Mouse (Mus musculus) midbrain, postnatal 0 days (tissue): ENCODE measurements around the gene Cerk. TPM values are rescaled to one million over a fixed set of nuclear protein-coding genes. Genes with fewer than 3 reads are reported as not detected.

Experiments used
- ATAC-seq: fragments of 200-750 bp; cut with Nextera tagmentation; 2 replicates; pipeline ENCODE4 v1.8.0; 2017; ENCODE audit warnings: moderate number of reproducible peaks, mild to moderate bottlenecking, moderate TSS enrichment, moderate library complexity; ENCODE audit not compliant: low FRiP score
- DNase-seq: peaks from one replicate; pipeline ENCODE4 v3.0.0-alpha.2; 2015; ENCODE audit warnings: low spot score
- H3K27ac ChIP-seq: fragments of 300-500 bp; sonication (generic); 2 replicates; pipeline ENCODE4 v1.5.1; 2014; ENCODE audit warnings: low read depth, mild to moderate bottlenecking, low read length, mixed read lengths
- H3K27me3 ChIP-seq: fragments of 300-500 bp; sonication (generic); 2 replicates; pipeline ENCODE4 v1.6.1; 2014; ENCODE audit warnings: low read length, control low read depth, mixed read lengths; ENCODE audit not compliant: insufficient read depth
- H3K36me3 ChIP-seq: fragments of 300-500 bp; sonication (generic); 2 replicates; pipeline ENCODE4 v1.6.1; 2014; ENCODE audit warnings: low read length, control low read depth, mixed read lengths; ENCODE audit not compliant: insufficient read depth
- H3K4me1 ChIP-seq: fragments of 300-500 bp; sonication (generic); 2 replicates; pipeline ENCODE4 v1.6.1; 2014; ENCODE audit warnings: mild to moderate bottlenecking, control low read depth, antibody characterized with exemption, low read length, mixed read lengths; ENCODE audit not compliant: insufficient read depth
- H3K4me2 ChIP-seq: fragments of 300-500 bp; sonication (generic); 2 replicates; pipeline ENCODE4 v1.6.1; 2014; ENCODE audit warnings: low read depth, mild to moderate bottlenecking, low read length, mixed read lengths; ENCODE audit not compliant: poor library complexity, severe bottlenecking
- H3K4me3 ChIP-seq: fragments of 300-500 bp; sonication (generic); 2 replicates; pipeline ENCODE4 v1.5.1; 2014; ENCODE audit warnings: low read depth, mild to moderate bottlenecking, low read length, moderate library complexity
- H3K9ac ChIP-seq: fragments of 300-500 bp; sonication (generic); replicated peaks from 2 replicates; pipeline ENCODE4 v1.6.1; 2014; ENCODE audit warnings: mild to moderate bottlenecking, low read length, moderate library complexity, mixed read lengths; ENCODE audit not compliant: poor library complexity, severe bottlenecking
- H3K9me3 ChIP-seq: fragments of 300-500 bp; sonication (generic); 2 replicates; pipeline ENCODE4 v1.6.1; 2016; ENCODE audit warnings: low read length, control low read depth
- CTCF ChIP-seq: IDR thresholded peaks from 2 replicates; pipeline ENCODE4 v1.5.1; 2016; ENCODE audit warnings: antibody characterized with exemption, mild to moderate bottlenecking
- WGBS: fragments of 180-500 bp; shearing (Covaris S2); extraction: QIAGEN DNeasy Blood & Tissue Kit; methylation state at CpG from one replicate; pipeline ENCODE4 v1.1.7; 2014; 5-methylcytosine and 5-hydroxymethylcytosine counted together
- polyA plus RNA-seq: library from polyadenylated mRNA; unstranded; fragments of >200 nt; fragmentation: Nextera tagmentation; extraction: Ambion mirVana; gene quantifications from 2 replicates; pipeline ENCODE4 v1.2.1, GENCODE M21; 2015
- total RNA-seq: library from RNA; depleted of rRNA; stranded (reverse); fragments of >200 nt; gene quantifications from 2 replicates; pipeline ENCODE4 v1.2.3, GENCODE M21; 2014

Cerk gene
- total and polyA plus RNA-seq, 2 experiments from 2014 or later, result 21.6 to 37.0 TPM

DNA sequence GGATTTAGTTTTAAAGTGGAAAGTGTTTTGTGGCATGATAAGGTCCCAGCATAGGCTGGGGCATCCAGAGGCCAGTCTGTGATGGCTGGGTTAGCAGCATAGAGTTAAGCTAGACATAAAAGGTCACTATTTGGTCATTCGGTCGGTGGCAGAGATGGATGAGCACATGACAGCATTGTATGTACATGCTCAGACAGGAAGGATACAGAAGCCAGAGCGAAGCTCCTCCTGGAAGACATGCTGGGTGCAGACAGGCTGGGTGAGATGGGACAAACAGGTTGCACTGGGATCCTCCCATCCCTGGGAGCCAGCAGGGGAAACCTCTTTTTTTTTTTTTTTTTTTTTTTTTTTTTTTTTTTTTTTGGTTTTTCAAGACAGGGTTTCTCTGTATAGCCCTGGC, 6.0 kb upstream of the Cerk start:
- DNase-seq, result no peak
- Histone ChIP-seq H3K27ac (no peak overlapping the region), H3K9ac (no peak overlapping the region), H3K4me1 (no peaks in the 10 kb centered on the region), H3K4me2 (no peak overlapping the region), H3K9me3 (no peaks in the 10 kb centered on the region), H3K36me3 (no peaks in the 10 kb centered on the region), H3K27me3 (no peaks in the 10 kb centered on the region), H3K4me3 (no peak overlapping the region)
- no peak for ATAC-seq
- TF ChIP-seq CTCF, result no peak
- 84% methylated on average over 3 of the region's 3 CpGs for WGBS

DNA sequence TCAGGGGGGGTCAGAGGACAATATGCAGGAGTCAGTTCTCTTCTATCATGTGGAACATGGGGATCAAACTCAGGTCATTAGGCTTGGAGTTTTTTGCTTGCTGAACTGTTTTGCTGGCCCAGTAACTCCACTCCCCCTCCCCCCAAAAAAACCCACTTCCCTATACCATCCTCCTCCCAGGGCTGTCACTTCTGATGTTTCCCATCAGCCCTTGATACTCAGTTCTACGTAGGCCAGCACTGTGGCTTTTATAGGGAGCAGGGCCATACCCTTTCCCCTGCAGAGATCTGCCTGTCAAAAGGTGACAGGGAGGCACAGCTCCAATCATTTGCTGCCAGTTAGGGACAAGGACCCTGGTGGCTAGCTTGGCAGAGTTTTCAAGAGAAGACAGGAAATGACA, 5.6 kb upstream of the Cerk start:
- no peaks in the 10 kb centered on the region for H3K9me3 ChIP-seq
- DNase-seq (no peak), ATAC-seq (no peak)
- no peaks in the 10 kb centered on the region for H3K36me3 ChIP-seq
- TF ChIP-seq CTCF, result no peak
- no peak overlapping the region for H3K4me3 ChIP-seq
- peaks cover 2% of the 10 kb centered on the region; the same call in 1 of the 2 replicates for H3K4me1 ChIP-seq
- 62% methylated on average over 1 of the region's 1 CpGs for WGBS
- no peak overlapping the region for H3K4me2 ChIP-seq
- no peak overlapping the region for H3K9ac ChIP-seq
- no peak overlapping the region for H3K27ac ChIP-seq
- no peaks in the 10 kb centered on the region for H3K27me3 ChIP-seq

DNA sequence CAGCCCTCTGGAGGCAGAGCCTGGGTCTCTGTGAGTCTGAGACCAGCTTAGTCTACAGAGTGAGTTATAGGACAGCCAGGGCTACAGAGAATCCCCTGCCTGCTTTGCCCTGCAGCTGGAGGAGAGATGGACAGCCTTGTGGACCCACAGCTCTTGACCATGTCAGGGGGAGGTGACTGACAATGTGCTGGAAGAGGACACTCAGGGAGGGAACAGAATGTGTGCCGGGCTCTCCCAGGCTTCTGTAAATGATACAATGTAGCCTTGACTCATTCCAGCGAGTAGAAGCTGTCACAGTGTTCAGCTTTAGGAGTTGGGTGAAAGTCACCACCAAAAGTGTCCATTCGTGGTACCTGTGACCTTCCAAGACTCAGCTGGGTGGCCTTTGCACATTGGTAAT, 4.4 kb upstream of the Cerk start:
- Histone ChIP-seq H3K27me3 (no peaks in the 10 kb centered on the region), H3K9me3 (no peaks in the 10 kb centered on the region), H3K27ac (no peak overlapping the region), H3K4me1 (peaks cover 8% of the 10 kb centered on the region; the same call in 1 of the 2 replicates), H3K9ac (no peak overlapping the region), H3K4me3 (no peak overlapping the region), H3K4me2 (no peak overlapping the region), H3K36me3 (no peaks in the 10 kb centered on the region)
- ATAC-seq (no peak), DNase-seq (no peak)
- no peak for TF ChIP-seq CTCF
- WGBS, result 83% methylated on average over 3 of the region's 3 CpGs

DNA sequence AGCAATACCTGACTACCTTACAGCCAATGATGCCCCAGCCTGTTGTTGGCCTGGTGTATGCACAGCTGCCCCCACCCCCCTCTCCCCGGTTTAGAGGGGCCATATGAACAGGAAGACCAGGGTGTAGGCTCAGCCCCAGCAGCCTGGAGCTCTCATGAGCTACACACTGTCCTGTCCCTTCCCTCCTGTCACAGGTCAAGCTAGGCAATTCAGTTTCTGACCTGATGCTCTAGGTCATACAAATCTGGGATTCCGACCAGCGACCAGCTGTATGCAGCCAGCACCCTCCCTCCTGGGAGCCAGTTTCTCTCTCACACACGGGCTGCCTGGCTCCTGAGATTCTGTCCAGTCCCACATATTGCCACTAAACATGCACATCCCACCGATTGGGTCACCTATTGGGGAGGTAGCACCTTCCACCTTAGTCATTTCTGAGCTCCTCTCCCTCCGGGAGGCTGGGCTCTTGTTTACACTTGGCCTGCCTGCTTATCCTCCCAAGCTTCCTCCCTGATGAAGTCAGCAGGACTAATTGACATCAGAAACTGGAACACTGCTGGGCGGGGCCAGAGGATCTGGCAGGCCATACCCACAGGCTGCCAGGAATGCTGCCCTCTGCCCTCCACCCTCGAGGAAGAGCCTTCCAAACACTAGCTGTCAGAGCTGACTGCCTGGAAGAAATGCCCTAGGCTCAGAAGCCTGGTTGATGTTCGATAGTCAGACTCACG, 3.0 kb upstream of the Cerk start:
- TF ChIP-seq CTCF, result no peak
- no peak overlapping the region for H3K4me3 ChIP-seq
- no peak overlapping the region for H3K27ac ChIP-seq
- no peaks in the 10 kb centered on the region for H3K9me3 ChIP-seq
- WGBS, result 44% methylated on average over 10 of the region's 10 CpGs
- H3K4me1 ChIP-seq, result peaks cover 11% of the 10 kb centered on the region; the same call in 1 of the 2 replicates
- DNase-seq (peak; percentile 67), ATAC-seq (no peak)
- H3K36me3 ChIP-seq, result no peaks in the 10 kb centered on the region
- H3K9ac ChIP-seq, result no peak overlapping the region
- H3K4me2 ChIP-seq, result no peak overlapping the region
- no peaks in the 10 kb centered on the region for H3K27me3 ChIP-seq

DNA sequence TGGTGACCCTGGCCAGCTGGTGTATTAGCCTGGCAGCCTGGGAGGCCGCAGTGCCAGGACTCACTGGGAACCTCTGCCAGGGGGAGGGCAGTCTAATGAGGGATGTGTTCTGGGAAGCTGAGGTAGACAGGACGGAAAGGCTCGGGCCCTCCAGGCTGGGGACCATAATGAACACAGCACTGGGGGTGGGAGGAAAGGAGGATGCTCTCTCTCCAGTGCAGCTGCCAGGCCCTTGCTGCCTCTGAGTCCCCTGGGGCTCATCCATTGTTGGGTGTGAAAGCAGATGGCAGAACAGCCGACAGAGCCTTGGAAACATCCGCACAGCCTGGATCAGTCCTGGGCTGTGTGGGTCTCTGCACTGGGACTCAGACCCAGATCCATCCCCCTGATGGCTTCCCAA, 2.2 kb upstream of the Cerk start:
- Histone ChIP-seq H3K4me3 (no peak overlapping the region), H3K4me1 (peaks cover 16% of the 10 kb centered on the region; the same call in 1 of the 2 replicates), H3K27me3 (no peaks in the 10 kb centered on the region), H3K27ac (no peak overlapping the region), H3K4me2 (no peak overlapping the region), H3K9me3 (no peaks in the 10 kb centered on the region), H3K36me3 (no peaks in the 10 kb centered on the region), H3K9ac (no peak overlapping the region)
- WGBS, result 23% methylated on average over 5 of the region's 5 CpGs
- TF ChIP-seq CTCF, result no peak
- no peak for ATAC-seq
- peak; percentile 60 for DNase-seq

DNA sequence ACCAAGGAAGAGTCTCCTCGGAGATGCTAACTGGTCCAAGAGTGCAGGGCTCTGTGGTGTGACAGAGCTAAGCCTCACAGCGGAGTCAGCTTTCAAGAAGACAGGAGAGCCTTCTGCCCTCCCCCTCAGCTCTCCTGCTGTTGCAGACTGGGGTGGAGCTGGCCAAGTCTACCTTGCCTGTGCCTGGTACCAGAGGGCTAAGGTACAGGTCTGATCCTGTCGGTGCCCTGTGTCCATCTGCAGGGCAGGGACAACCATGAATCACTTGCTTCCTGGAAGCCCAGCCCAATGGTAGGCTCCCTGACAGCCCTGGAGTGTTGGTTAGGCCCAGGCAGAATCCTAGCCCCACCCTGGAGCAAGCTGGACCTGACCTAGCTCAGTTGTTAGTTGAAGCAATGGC, 745 bp upstream of the Cerk start:
- Histone ChIP-seq H3K36me3 (no peaks in the 10 kb centered on the region), H3K4me1 (peaks cover 25% of the 10 kb centered on the region; the same call in 1 of the 2 replicates), H3K27ac (peak overlapping the region; percentile 94), H3K4me3 (peak overlapping the region; percentile 98; the same call in 1 of the 2 replicates), H3K9me3 (no peaks in the 10 kb centered on the region), H3K9ac (peak overlapping the region; percentile 96; the same call in 1 of the 2 replicates), H3K27me3 (no peaks in the 10 kb centered on the region), H3K4me2 (peak overlapping the region; percentile 84)
- ATAC-seq, result no peak
- DNase-seq, result no peak
- TF ChIP-seq CTCF, result no peak
- 55% methylated on average over 3 of the region's 3 CpGs for WGBS
